Mouse (Mus musculus) liver, postnatal 0 days (tissue): ENCODE data around the gene Fgf12.

Experiments
- CTCF ChIP-seq: sonication (generic); IDR thresholded peaks from 2 replicates; pipeline ENCODE4 v1.5.1; 2016; ENCODE audit warnings: antibody characterized with exemption, low read depth
- EP300 ChIP-seq: IDR thresholded peaks from 2 replicates; pipeline ENCODE4 v1.6.1; 2016; ENCODE audit warnings: antibody characterized with exemption, low read depth, mild to moderate bottlenecking

DNA sequence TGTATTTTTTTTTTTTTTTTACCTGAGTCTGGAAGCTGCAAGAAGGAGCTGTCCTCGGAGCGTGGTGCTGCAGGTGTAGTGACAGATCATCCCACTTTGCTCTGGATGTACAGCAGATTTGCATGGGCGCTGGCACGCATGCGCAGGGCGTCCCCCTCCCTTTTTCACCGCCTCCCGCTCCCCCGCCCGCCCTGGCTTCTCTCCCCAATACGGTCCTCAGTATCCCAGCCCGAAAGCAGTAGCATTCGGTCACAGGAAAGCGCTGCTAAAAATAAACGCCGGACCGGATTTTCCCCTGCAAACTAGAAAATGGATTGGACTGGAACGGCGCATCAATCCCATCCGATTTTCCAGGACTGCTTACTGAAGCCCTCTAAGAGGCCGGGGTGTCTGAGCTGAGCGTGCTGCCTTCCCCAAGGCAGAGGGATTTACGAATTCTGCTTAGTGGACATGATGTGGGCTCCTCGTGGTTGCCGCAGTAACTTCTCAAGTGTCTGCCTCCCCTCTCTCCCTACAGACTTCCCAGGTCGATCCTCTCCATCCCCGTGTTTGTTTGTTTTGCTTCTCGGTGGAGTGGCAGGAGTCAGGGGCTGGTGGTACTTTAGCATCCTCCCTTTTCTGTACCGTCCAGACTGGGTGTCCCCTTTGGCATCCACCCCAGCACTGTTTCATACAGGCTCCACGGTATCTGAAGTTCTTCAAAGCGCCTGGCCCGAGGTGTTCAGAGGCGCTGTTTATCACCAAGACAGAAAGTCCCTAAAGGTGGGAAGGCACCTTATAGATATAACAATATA lies 453 bp upstream of the Fgf12 start:
- no peak for TF ChIP-seq CTCF
- TF ChIP-seq EP300 = no peak
